Mouse (Mus musculus): ENCODE results near the gene Psmd2. TPM values are rescaled to one million over a fixed set of nuclear protein-coding genes. Genes with fewer than 3 reads are reported as not detected.

Gene Psmd2
- total and polyA plus RNA-seq, 2 experiments from 2014 or later: 158 to 206 TPM

- Histone ChIP-seq H3K27ac (ENCODE audit: low read depth) (no peak overlapping the region), H3K4me1 (ENCODE audit: control insufficient read depth, insufficient read depth) (peaks cover 18% of the 10 kb centered on the region), H3K36me3 (replicated peaks; ENCODE audit: control insufficient read depth, insufficient read depth, low read length) (peaks cover 45% of the 10 kb centered on the region), H3K4me2 (ENCODE audit: low read depth, low read length) (no peak overlapping the region), H3K9me3 (replicated peaks; ENCODE audit: control insufficient read depth, low read length) (no peaks in the 10 kb centered on the region), H3K4me3 (ENCODE audit: low read depth, low read length) (no peak overlapping the region), H3K27me3 (ENCODE audit: control insufficient read depth, insufficient read depth, low read length) (no peaks in the 10 kb centered on the region), H3K9ac (replicated peaks; ENCODE audit: low read depth, low read length) (no peak overlapping the region)
- no peak for TF ChIP-seq EP300 (IDR thresholded peaks at IDR 0.05; ENCODE audit: low read depth)
- TF ChIP-seq CTCF (IDR thresholded peaks at IDR 0.05; ENCODE audit: low read depth): no peak
- ATAC-seq (ENCODE audit: insufficient read depth, low read depth) (no peak), DNase-seq (ENCODE audit: low spot score) (no peak)
- 52% methylated on average over 16 of the region's 16 CpGs for WGBS
Measured at GRCm38 (mm10) chr16:20692241-20692965, 41.0 kb downstream of the Psmd2 start.

GRCm38 (mm10) chr16:20693111-20693701 lies 41.8 kb downstream of the Psmd2 start, which contains the start of gene Fam131a:
Gene Fam131a, plus strand, starts transcription at chr16:20693241.
- Histone ChIP-seq H3K4me1 (ENCODE audit: control insufficient read depth, insufficient read depth) (peaks cover 18% of the 10 kb centered on the region), H3K4me2 (ENCODE audit: low read depth, low read length) (peak within 1 kb of the TSS; percentile 95), H3K36me3 (replicated peaks; ENCODE audit: control insufficient read depth, insufficient read depth, low read length) (peaks cover 37% of the 10 kb centered on the region), H3K9me3 (replicated peaks; ENCODE audit: control insufficient read depth, low read length) (no peaks in the 10 kb centered on the region), H3K4me3 (ENCODE audit: low read depth, low read length) (peak within 1 kb of the TSS; percentile 76), H3K9ac (replicated peaks; ENCODE audit: low read depth, low read length) (peak within 1 kb of the TSS; percentile 78), H3K27me3 (ENCODE audit: control insufficient read depth, insufficient read depth, low read length) (no peaks in the 10 kb centered on the region), H3K27ac (ENCODE audit: low read depth) (peak within 1 kb of the TSS; percentile 80)
- ATAC-seq (ENCODE audit: insufficient read depth, low read depth): peak; percentile 89
- WGBS: 0% methylated on average over 37 of the region's 37 CpGs
- no peak for TF ChIP-seq CTCF (IDR thresholded peaks at IDR 0.05; ENCODE audit: low read depth)
- TF ChIP-seq EP300 (IDR thresholded peaks at IDR 0.05; ENCODE audit: low read depth): peak; percentile 33; the same call in 1 of the 2 replicates
- peak; percentile 87 for DNase-seq (ENCODE audit: low spot score)

GRCm38 (mm10) chr16:20694781-20695180 lies 43.3 kb downstream of the Psmd2 start:
- DNase-seq (ENCODE audit: low spot score): peak; percentile 55
- TF ChIP-seq CTCF (IDR thresholded peaks at IDR 0.05; ENCODE audit: low read depth): no peak
- no peak for TF ChIP-seq EP300 (IDR thresholded peaks at IDR 0.05; ENCODE audit: low read depth)
- Histone ChIP-seq H3K27me3 (ENCODE audit: control insufficient read depth, insufficient read depth, low read length) (no peaks in the 10 kb centered on the region), H3K36me3 (replicated peaks; ENCODE audit: control insufficient read depth, insufficient read depth, low read length) (peaks cover 34% of the 10 kb centered on the region), H3K27ac (ENCODE audit: low read depth) (peak overlapping the region; percentile 63), H3K4me2 (ENCODE audit: low read depth, low read length) (peak overlapping the region; percentile 55), H3K9me3 (replicated peaks; ENCODE audit: control insufficient read depth, low read length) (no peaks in the 10 kb centered on the region), H3K4me1 (ENCODE audit: control insufficient read depth, insufficient read depth) (peaks cover 18% of the 10 kb centered on the region), H3K4me3 (ENCODE audit: low read depth, low read length) (peak overlapping the region; percentile 35; the same call in 1 of the 2 replicates), H3K9ac (replicated peaks; ENCODE audit: low read depth, low read length) (no peak overlapping the region)
- 0 out of 2 replicates have a peak, but pooled peaks have one; percentile 5 for ATAC-seq (ENCODE audit: insufficient read depth, low read depth)
- WGBS: 40% methylated on average over 8 of the region's 8 CpGs

GRCm38 (mm10) chr16:20695622-20696323 lies 44.3 kb downstream of the Psmd2 start:
- Histone ChIP-seq H3K9ac (replicated peaks; ENCODE audit: low read depth, low read length) (no peak overlapping the region; the same call in 1 of the 2 replicates), H3K27ac (ENCODE audit: low read depth) (peak overlapping the region; percentile 63)
- peak; percentile 73 for DNase-seq (ENCODE audit: low spot score)

GRCm38 (mm10) chr16:20699266-20699665 lies 47.8 kb downstream of the Psmd2 start:
- no peak overlapping the region for H3K27ac ChIP-seq (ENCODE audit: low read depth)
- TF ChIP-seq EP300 (IDR thresholded peaks at IDR 0.05; ENCODE audit: low read depth): no peak
- TF ChIP-seq CTCF (IDR thresholded peaks at IDR 0.05; ENCODE audit: low read depth): no peak
- WGBS: 67% methylated on average over 5 of the region's 5 CpGs
- H3K36me3 ChIP-seq (replicated peaks; ENCODE audit: control insufficient read depth, insufficient read depth, low read length): peaks cover 24% of the 10 kb centered on the region; the same call in 1 of the 2 replicates
- H3K9ac ChIP-seq (replicated peaks; ENCODE audit: low read depth, low read length): no peak overlapping the region
- DNase-seq (ENCODE audit: low spot score): no peak
- H3K27me3 ChIP-seq (ENCODE audit: control insufficient read depth, insufficient read depth, low read length): no peaks in the 10 kb centered on the region
- no peaks in the 10 kb centered on the region for H3K9me3 ChIP-seq (replicated peaks; ENCODE audit: control insufficient read depth, low read length)
- no peak overlapping the region for H3K4me2 ChIP-seq (ENCODE audit: low read depth, low read length)
- no peak for ATAC-seq (ENCODE audit: insufficient read depth, low read depth)
- H3K4me1 ChIP-seq (ENCODE audit: control insufficient read depth, insufficient read depth): peaks cover 16% of the 10 kb centered on the region; the same call in 1 of the 2 replicates
- H3K4me3 ChIP-seq (ENCODE audit: low read depth, low read length): no peak overlapping the region

More at GRCm38 (mm10) chr16:20695622-20696323, 44.3 kb downstream of the Psmd2 start:
- Histone ChIP-seq H3K4me1 (ENCODE audit: control insufficient read depth, insufficient read depth) (peaks cover 18% of the 10 kb centered on the region), H3K27me3 (ENCODE audit: control insufficient read depth, insufficient read depth, low read length) (no peaks in the 10 kb centered on the region), H3K9me3 (replicated peaks; ENCODE audit: control insufficient read depth, low read length) (no peaks in the 10 kb centered on the region), H3K36me3 (replicated peaks; ENCODE audit: control insufficient read depth, insufficient read depth, low read length) (peaks cover 30% of the 10 kb centered on the region), H3K4me3 (ENCODE audit: low read depth, low read length) (peak overlapping the region; percentile 35), H3K4me2 (ENCODE audit: low read depth, low read length) (peak overlapping the region; percentile 55)
- ATAC-seq (ENCODE audit: insufficient read depth, low read depth): peak; percentile 60
- TF ChIP-seq EP300 (IDR thresholded peaks at IDR 0.05; ENCODE audit: low read depth): peak; percentile 16; the same call in 1 of the 2 replicates
- no peak for TF ChIP-seq CTCF (IDR thresholded peaks at IDR 0.05; ENCODE audit: low read depth)
- 4% methylated on average over 44 of the region's 46 CpGs for WGBS

Measured in heart, postnatal 0 days (tissue).